Mouse (Mus musculus) hindbrain, embryonic 16.5 days (tissue): Measurements from ENCODE around the gene Gtf2i. TPM values are rescaled to one million over a fixed set of nuclear protein-coding genes. Genes with fewer than 3 reads are reported as not detected.

Experiments used
- ATAC-seq: fragments of 200-750 bp; cut with Nextera tagmentation; 2 replicates; pipeline ENCODE4 v1.8.0; 2017; ENCODE audit warnings: moderate TSS enrichment, moderate library complexity
- H3K27ac ChIP-seq: fragments of 300-500 bp; sonication (generic); 2 replicates; pipeline ENCODE4 v1.5.1; 2014; ENCODE audit warnings: low read depth, mild to moderate bottlenecking, control low read depth, low read length, moderate library complexity
- H3K27me3 ChIP-seq: fragments of 300-500 bp; sonication (generic); replicated peaks from 2 replicates; pipeline ENCODE4 v1.6.1; 2014; ENCODE audit warnings: low read length; ENCODE audit not compliant: control insufficient read depth, insufficient read depth
- H3K36me3 ChIP-seq: fragments of 300-500 bp; sonication (generic); 2 replicates; pipeline ENCODE4 v1.6.1; 2014; ENCODE audit warnings: mild to moderate bottlenecking, low read length, moderate library complexity, mixed read lengths; ENCODE audit not compliant: control insufficient read depth, insufficient read depth
- H3K4me1 ChIP-seq: fragments of 300-500 bp; sonication (generic); 2 replicates; pipeline ENCODE4 v1.6.1; 2014; ENCODE audit warnings: low read depth, low read length; ENCODE audit not compliant: control insufficient read depth, insufficient read depth
- H3K4me2 ChIP-seq: fragments of 300-500 bp; sonication (generic); 2 replicates; pipeline ENCODE4 v1.6.1; 2014; ENCODE audit warnings: mild to moderate bottlenecking, low read length, control low read depth, moderate library complexity
- H3K4me3 ChIP-seq: fragments of 300-500 bp; sonication (generic); 2 replicates; pipeline ENCODE4 v1.5.1; 2014; ENCODE audit warnings: mild to moderate bottlenecking, low read length, control low read depth, moderate library complexity
- H3K9ac ChIP-seq: fragments of 300-500 bp; sonication (generic); 2 replicates; pipeline ENCODE4 v1.6.1; 2014; ENCODE audit warnings: low read depth, mild to moderate bottlenecking, control low read depth, low read length, moderate library complexity
- H3K9me3 ChIP-seq: fragments of 300-500 bp; sonication (generic); 2 replicates; pipeline ENCODE4 v1.6.1; 2014; ENCODE audit warnings: mild to moderate bottlenecking, low read length, moderate library complexity; ENCODE audit not compliant: control insufficient read depth
- WGBS: fragments of 180-500 bp; shearing (Covaris S2); extraction: QIAGEN DNeasy Blood & Tissue Kit; methylation state at CpG from one replicate; pipeline ENCODE4 v1.1.7; 2014; 5-methylcytosine and 5-hydroxymethylcytosine counted together
- polyA plus RNA-seq: library from polyadenylated mRNA; unstranded; fragments of >200 nt; fragmentation: Nextera tagmentation; extraction: Ambion mirVana; gene quantifications from 2 replicates; pipeline ENCODE4 v1.2.1, GENCODE M21; 2015

Gtf2i gene
- polyA plus RNA-seq, 1 experiment from 2014 or later = 132 TPM

GRCm38 (mm10) chr5:134225110-134225901 is 89.3 kb downstream of the Gtf2i start:
- no peak for ATAC-seq
- H3K4me1 ChIP-seq = peaks cover 7% of the 10 kb centered on the region
- no peak overlapping the region for H3K9ac ChIP-seq
- 80% methylated on average over 30 of the region's 30 CpGs for WGBS
- no peaks in the 10 kb centered on the region for H3K36me3 ChIP-seq
- no peak overlapping the region for H3K27ac ChIP-seq
- H3K9me3 ChIP-seq = no peaks in the 10 kb centered on the region
- peaks cover 4% of the 10 kb centered on the region for H3K27me3 ChIP-seq
- H3K4me3 ChIP-seq = no peak overlapping the region
- H3K4me2 ChIP-seq = no peak overlapping the region

GRCm38 (mm10) chr5:134221708-134222150 is 92.8 kb downstream of the Gtf2i start:
- Histone ChIP-seq H3K4me1 (peaks cover 7% of the 10 kb centered on the region), H3K27ac (no peak overlapping the region), H3K4me2 (peak overlapping the region; percentile 69), H3K27me3 (peaks cover 4% of the 10 kb centered on the region), H3K36me3 (peaks cover 6% of the 10 kb centered on the region; the same call in 1 of the 2 replicates), H3K9me3 (peaks cover 1% of the 10 kb centered on the region; the same call in 1 of the 2 replicates), H3K9ac (peak overlapping the region; percentile 64), H3K4me3 (peak overlapping the region; percentile 35)
- WGBS = 4% methylated on average over 36 of the region's 36 CpGs
- ATAC-seq = no peak; the same call in 1 of the 2 replicates

GRCm38 (mm10) chr5:134221278-134221677 is 93.3 kb downstream of the Gtf2i start:
- peaks cover 4% of the 10 kb centered on the region for H3K27me3 ChIP-seq
- no peak overlapping the region for H3K27ac ChIP-seq
- peak overlapping the region; percentile 69 for H3K4me2 ChIP-seq
- H3K4me3 ChIP-seq = peak overlapping the region; percentile 35
- peak overlapping the region; percentile 64 for H3K9ac ChIP-seq
- peaks cover 10% of the 10 kb centered on the region; the same call in 1 of the 2 replicates for H3K36me3 ChIP-seq
- peaks cover 7% of the 10 kb centered on the region for H3K4me1 ChIP-seq
- WGBS = 54% methylated on average over 4 of the region's 4 CpGs
- peaks cover 4% of the 10 kb centered on the region; the same call in 1 of the 2 replicates for H3K9me3 ChIP-seq
- no peak for ATAC-seq

- H3K27me3 ChIP-seq = peaks cover 4% of the 10 kb centered on the region
- ATAC-seq = no peak
- WGBS = 94% methylated on average over 7 of the region's 7 CpGs
Measured at GRCm38 (mm10) chr5:134217900-134218299, 96.7 kb downstream of the Gtf2i start.

GRCm38 (mm10) chr5:134214021-134214806 is 100.3 kb downstream of the Gtf2i start:
- WGBS = 61% methylated on average over 12 of the region's 12 CpGs

More at GRCm38 (mm10) chr5:134217900-134218299, 96.7 kb downstream of the Gtf2i start:
- Histone ChIP-seq H3K4me1 (peaks cover 7% of the 10 kb centered on the region), H3K4me3 (no peak overlapping the region), H3K4me2 (no peak overlapping the region), H3K9me3 (peaks cover 4% of the 10 kb centered on the region; the same call in 1 of the 2 replicates), H3K9ac (no peak overlapping the region), H3K36me3 (peaks cover 13% of the 10 kb centered on the region; the same call in 1 of the 2 replicates), H3K27ac (no peak overlapping the region)

GRCm38 (mm10) chr5:134209931-134210554 is 104.5 kb downstream of the Gtf2i start:
- ATAC-seq = no peak
- peaks cover 9% of the 10 kb centered on the region; the same call in 1 of the 2 replicates for H3K36me3 ChIP-seq
- no peak overlapping the region for H3K4me2 ChIP-seq
- WGBS = 69% methylated on average over 11 of the region's 11 CpGs
- no peaks in the 10 kb centered on the region for H3K9me3 ChIP-seq
- H3K27me3 ChIP-seq = no peaks in the 10 kb centered on the region
- H3K4me1 ChIP-seq = no peaks in the 10 kb centered on the region
- no peak overlapping the region for H3K27ac ChIP-seq
- no peak overlapping the region for H3K4me3 ChIP-seq
- H3K9ac ChIP-seq = no peak overlapping the region

More at GRCm38 (mm10) chr5:134214021-134214806, 100.3 kb downstream of the Gtf2i start:
- H3K36me3 ChIP-seq = peaks cover 16% of the 10 kb centered on the region
- no peak overlapping the region for H3K4me2 ChIP-seq
- H3K9ac ChIP-seq = no peak overlapping the region
- H3K4me3 ChIP-seq = no peak overlapping the region
- no peak overlapping the region for H3K27ac ChIP-seq
- H3K4me1 ChIP-seq = no peaks in the 10 kb centered on the region
- no peaks in the 10 kb centered on the region for H3K27me3 ChIP-seq
- no peak for ATAC-seq
- H3K9me3 ChIP-seq = peaks cover 4% of the 10 kb centered on the region; the same call in 1 of the 2 replicates

- H3K4me1 ChIP-seq = no peaks in the 10 kb centered on the region
- no peak overlapping the region for H3K4me2 ChIP-seq
- no peak overlapping the region for H3K27ac ChIP-seq
- ATAC-seq = no peak
- WGBS = 84% methylated on average over 10 of the region's 10 CpGs
- no peak overlapping the region for H3K4me3 ChIP-seq
- no peaks in the 10 kb centered on the region for H3K9me3 ChIP-seq
- H3K36me3 ChIP-seq = peaks cover 14% of the 10 kb centered on the region
- no peak overlapping the region for H3K9ac ChIP-seq
- H3K27me3 ChIP-seq = no peaks in the 10 kb centered on the region
Measured at GRCm38 (mm10) chr5:134206721-134207120, 107.8 kb downstream of the Gtf2i start.

GRCm38 (mm10) chr5:134193664-134194063 is 120.9 kb downstream of the Gtf2i start:
- Histone ChIP-seq H3K27ac (no peak overlapping the region), H3K27me3 (no peaks in the 10 kb centered on the region), H3K4me2 (no peak overlapping the region), H3K4me1 (no peaks in the 10 kb centered on the region), H3K4me3 (no peak overlapping the region), H3K9ac (no peak overlapping the region), H3K36me3 (peaks cover 9% of the 10 kb centered on the region), H3K9me3 (no peaks in the 10 kb centered on the region)
- WGBS = 87% methylated on average over 8 of the region's 8 CpGs
- no peak for ATAC-seq
